Mouse (Mus musculus) ovary, postnatal 10 days (tissue): ENCODE measurements around the gene Gm21974.
"Not testable (repeated sequence)": the region's sequence is repeated elsewhere in the genome, so short reads cannot be mapped to it uniquely, and the experiment has no call there.

Experiments used
- DNase-seq: peaks from one replicate; pipeline ENCODE4 v3.0.0; 2022; ENCODE audit warnings: low spot score

Gene Gm21974

GRCm38 (mm10) chr7:127876467-127877348, 18.5 kb downstream of the Gm21974 start, which contains the start of gene Zfp668:
Gene Zfp668, minus strand, starts transcription at chr7:127876828.
- DNase-seq, result peak; percentile 85

- DNase-seq, result no peak
Measured at GRCm38 (mm10) chr7:127876041-127876466, 19.2 kb downstream of the Gm21974 start, which contains the start of gene Zfp646. Gene Zfp646, plus strand, starts transcription at chr7:127876221.

- DNase-seq, result peak; percentile 70
Measured at GRCm38 (mm10) chr7:127875627-127876001, 19.6 kb downstream of the Gm21974 start.

- peak; percentile 27 for DNase-seq
Measured at GRCm38 (mm10) chr7:127874812-127875626, 20.2 kb downstream of the Gm21974 start.

- no peak for DNase-seq
Measured at GRCm38 (mm10) chr7:127870136-127870821, 25.0 kb downstream of the Gm21974 start.

- DNase-seq, result no peak
Measured at GRCm38 (mm10) chr7:127869149-127869810, 26.0 kb downstream of the Gm21974 start.

- no peak for DNase-seq
Measured at GRCm38 (mm10) chr7:127867641-127868040, 27.6 kb downstream of the Gm21974 start.

- no peak for DNase-seq
Measured at GRCm38 (mm10) chr7:127866434-127866833, 28.8 kb downstream of the Gm21974 start.

GRCm38 (mm10) chr7:127858258-127858657, 37.0 kb downstream of the Gm21974 start:
- no peak for DNase-seq

GRCm38 (mm10) chr7:127850906-127851305, 44.3 kb downstream of the Gm21974 start:
- DNase-seq, result no peak

GRCm38 (mm10) chr7:127849973-127850875, 45.0 kb downstream of the Gm21974 start:
- no peak for DNase-seq

- DNase-seq, result peak; percentile 52
Measured at GRCm38 (mm10) chr7:127842001-127842718, 53.1 kb downstream of the Gm21974 start.

GRCm38 (mm10) chr7:127841340-127842000, 53.8 kb downstream of the Gm21974 start:
- DNase-seq, result peak; percentile 75

GRCm38 (mm10) chr7:127840886-127841285, 54.4 kb downstream of the Gm21974 start:
- peak; percentile 23 for DNase-seq

- DNase-seq, result not testable (repeated sequence)
Measured at GRCm38 (mm10) chr7:127840031-127840430, 55.2 kb downstream of the Gm21974 start.

- not testable (repeated sequence) for DNase-seq
Measured at GRCm38 (mm10) chr7:127837878-127838277, 57.4 kb downstream of the Gm21974 start.

GRCm38 (mm10) chr7:127837473-127837872, 57.8 kb downstream of the Gm21974 start:
- no peak for DNase-seq
